Mouse (Mus musculus) neutrophil, adult 5-6 weeks (primary cell): ENCODE results near the gene Gm21294. TPM values are rescaled to one million over a fixed set of nuclear protein-coding genes. Genes with fewer than 3 reads are reported as not detected.
"Not testable (repeated sequence)": the region's sequence is repeated elsewhere in the genome, so short reads cannot be mapped to it uniquely, and the experiment has no call there.

Source experiments
- ATAC-seq: fragments of 151-379, 151-347 bp; 2 replicates; pipeline ENCODE4 v1.8.0; 2017; ENCODE audit warnings: mild to moderate bottlenecking, moderate TSS enrichment; ENCODE audit not compliant: insufficient number of reproducible peaks, poor library complexity, low FRiP score, severe bottlenecking; ENCODE audit errors: extremely low read depth
- total RNA-seq: library from RNA; stranded (forward); fragments of 200-1000 nt; gene quantifications from 2 replicates; pipeline ENCODE4 v1.2.3, GENCODE M21; 2017

Gene Gm21294
- not detected in 2 replicates for total RNA-seq

- not testable (repeated sequence) for ATAC-seq
Measured at GRCm38 (mm10) chrY:89052506-89052905, at the start of gene Gm21294. Gene Gm21294 (plus strand): TSS chrY:89052806.

GRCm38 (mm10) chrY:89126246-89126645, 73.6 kb downstream of the Gm21294 start:
- not testable (repeated sequence) for ATAC-seq
